Mouse (Mus musculus) G1E (cell line): ENCODE results near the gene Capza1. TPM values are rescaled to one million over a fixed set of nuclear protein-coding genes. Genes with fewer than 3 reads are reported as not detected.

Experiments used
- ATAC-seq: 2 replicates; pipeline ENCODE4 v1.8.0; 2016; ENCODE audit warnings: mild to moderate bottlenecking; ENCODE audit not compliant: insufficient number of reproducible peaks, poor library complexity, low FRiP score, severe bottlenecking; ENCODE audit errors: extremely low read depth
- DNase-seq: peaks from one replicate; pipeline ENCODE4 v3.0.0; 2012; ENCODE audit warnings: low spot score
- H3K27me3 ChIP-seq: 2 replicates; pipeline ENCODE4 v1.6.1; 2012; ENCODE audit warnings: mild to moderate bottlenecking, low read length, inconsistent platforms; ENCODE audit not compliant: insufficient read depth
- H3K36me3 ChIP-seq: replicated peaks from 2 replicates; pipeline ENCODE3; 2012; ENCODE audit warnings: mild to moderate bottlenecking, inconsistent platforms
- H3K4me1 ChIP-seq: 2 replicates; pipeline ENCODE4 v1.6.1; 2012; ENCODE audit warnings: low read depth, low read length, inconsistent platforms, mixed read lengths; ENCODE audit not compliant: insufficient read depth
- H3K4me3 ChIP-seq: 2 replicates; pipeline ENCODE4 v1.5.1; 2012; ENCODE audit warnings: low read depth, mild to moderate bottlenecking, inconsistent platforms, low read length, moderate library complexity, mixed read lengths
- H3K9me3 ChIP-seq: replicated peaks from 2 replicates; pipeline ENCODE4 v1.6.1; 2012; ENCODE audit warnings: inconsistent platforms
- CTCF ChIP-seq: IDR thresholded peaks from 2 replicates; pipeline ENCODE4 v1.5.1; 2012; ENCODE audit warnings: low read depth, low read length, inconsistent platforms, mixed read lengths
- GATA1 ChIP-seq: IDR thresholded peaks from 2 replicates; pipeline ENCODE4 v1.6.1; 2012; ENCODE audit warnings: borderline replicate concordance, low read length, inconsistent platforms, mixed read lengths
- GATA2 ChIP-seq: IDR thresholded peaks from 2 replicates; pipeline ENCODE4 v1.6.1; 2012; ENCODE audit warnings: low read depth, low read length, inconsistent platforms, borderline replicate concordance
- POLR2AphosphoS5 ChIP-seq: IDR thresholded peaks from 2 replicates; pipeline ENCODE4 v1.6.1; 2012; ENCODE audit warnings: low read depth, low read length, inconsistent platforms; ENCODE audit not compliant: insufficient replicate concordance
- TAL1 ChIP-seq: conservative IDR thresholded peaks from 2 replicates; pipeline ENCODE4 v1.6.1; 2012; ENCODE audit warnings: low read depth, low read length, inconsistent platforms, mixed read lengths
- polyA plus RNA-seq: library from polyadenylated mRNA; stranded (reverse); fragments of >175 nt; gene quantifications from 2 replicates; pipeline ENCODE4 v1.2.3, GENCODE M21; 2012
- total RNA-seq, 2 experiments: library from RNA; stranded (forward) in 1 of 2; stranded (reverse) in 1 of 2; fragments of 200-1000 nt in 1 of 2; fragments of >200 nt in 1 of 2; fragmentation: Nextera tagmentation in 1 of 2; gene quantifications; 2 replicates each; pipeline ENCODE4 v1.2.3; 2014 to 2017

Capza1 gene
- total and polyA plus RNA-seq, 3 experiments = 12.5 to 182 (median 168) TPM

DNA sequence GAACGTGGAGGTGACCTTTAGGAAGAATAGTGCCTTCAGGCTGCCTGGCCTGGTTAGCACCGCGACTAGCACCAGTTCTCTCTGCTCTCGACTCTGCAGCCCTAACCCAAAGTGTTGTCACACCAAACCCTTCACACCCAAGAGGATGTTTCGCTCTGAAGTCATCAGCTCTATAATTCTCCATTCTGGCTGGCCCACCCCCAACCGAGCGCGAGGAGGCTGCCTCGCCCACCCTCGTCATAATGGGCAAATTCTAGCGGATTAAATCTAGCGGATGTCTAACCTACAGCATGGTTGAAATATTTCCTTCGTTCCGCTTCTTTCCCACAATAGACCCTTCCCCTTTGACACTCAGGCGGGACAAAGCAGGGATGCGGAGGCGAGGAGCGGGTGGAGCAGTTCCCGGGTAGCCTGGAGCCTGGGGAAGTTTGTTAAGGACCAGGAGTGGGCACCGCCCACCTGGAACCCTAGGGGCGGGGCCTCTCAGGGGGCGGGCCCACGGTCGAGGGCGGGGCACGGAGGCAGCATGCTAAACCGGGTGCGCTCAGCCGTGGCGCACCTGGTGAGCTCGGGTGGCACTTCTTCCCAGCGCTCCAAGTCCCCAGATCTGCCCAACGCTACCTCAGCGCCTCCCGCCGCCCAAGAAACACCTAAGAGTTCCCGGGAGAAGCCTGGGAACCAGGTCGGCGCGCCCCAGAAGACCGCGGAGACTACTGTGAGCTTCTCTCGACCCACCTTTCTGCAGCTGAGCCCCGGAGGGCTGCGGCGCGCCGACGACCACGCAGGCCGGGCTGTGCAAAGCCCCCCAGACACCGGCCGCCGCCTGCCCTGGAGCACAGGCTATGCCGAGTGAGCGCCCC is 83.5 kb downstream of the Capza1 start, which contains the start of gene Ppm1j:
Gene Ppm1j, plus strand, starts transcription at position 496 of the 860 bp plus-strand sequence.
- H3K9me3 ChIP-seq = no peaks in the 10 kb centered on the region
- DNase-seq = no peak
- H3K4me3 ChIP-seq = peak within 1 kb of the TSS; percentile 57; the same call in 1 of the 2 replicates
- peaks cover 94% of the 10 kb centered on the region for H3K27me3 ChIP-seq
- peaks cover 20% of the 10 kb centered on the region for H3K4me1 ChIP-seq
- no peak for TF ChIP-seq TAL1
- no peak for TF ChIP-seq GATA2
- no peak for ATAC-seq
- no peaks in the 10 kb centered on the region for H3K36me3 ChIP-seq

DNA sequence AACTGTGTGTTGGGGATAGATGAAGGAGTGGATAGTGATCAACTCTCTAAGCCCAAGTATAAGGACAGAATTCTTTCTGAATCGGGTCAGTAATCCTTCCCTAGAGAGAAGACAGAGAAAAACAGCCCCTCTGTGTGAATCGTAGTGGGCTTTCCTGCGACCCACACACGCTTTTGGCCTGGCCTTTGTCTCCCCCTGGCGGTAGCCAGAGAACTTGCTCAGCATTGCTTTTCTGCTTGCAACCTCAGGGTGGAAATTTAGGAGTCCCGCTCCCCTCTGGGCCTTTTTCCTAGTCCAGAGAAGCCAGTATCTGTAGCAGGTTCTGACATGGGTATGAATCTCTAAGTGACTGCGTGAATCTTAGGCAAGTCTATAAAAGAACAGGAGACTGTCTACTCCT is 84.4 kb downstream of the Capza1 start:
- no peaks in the 10 kb centered on the region for H3K36me3 ChIP-seq
- H3K27me3 ChIP-seq = peaks cover 89% of the 10 kb centered on the region
- ATAC-seq = no peak; the same call in 1 of the 2 replicates
- H3K4me1 ChIP-seq = peaks cover 20% of the 10 kb centered on the region
- H3K9me3 ChIP-seq = no peaks in the 10 kb centered on the region
- no peak overlapping the region for H3K4me3 ChIP-seq
- no peak for TF ChIP-seq GATA2
- peak; percentile 90 for TF ChIP-seq CTCF
- DNase-seq = peak; percentile 40

DNA sequence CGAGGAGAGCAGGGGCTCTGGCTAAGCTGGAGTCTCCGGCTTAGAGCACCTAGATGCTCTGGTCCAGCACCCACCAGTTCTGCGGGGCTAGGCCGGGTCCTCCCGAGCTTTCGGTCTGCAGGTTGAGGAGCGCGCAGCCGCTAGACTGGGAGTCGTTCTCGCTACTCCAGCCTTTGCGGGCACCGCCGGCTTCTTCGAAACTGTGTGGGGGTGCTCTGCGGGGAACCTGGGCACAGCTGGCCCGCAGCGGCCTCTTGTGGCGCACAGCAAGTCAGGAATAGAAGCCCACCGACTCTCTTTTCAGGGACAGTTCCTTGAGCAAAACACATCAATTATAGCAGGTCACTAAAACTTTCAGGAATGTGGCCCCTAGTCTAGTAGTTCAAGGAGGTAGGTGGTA is 87.0 kb downstream of the Capza1 start:
- DNase-seq (no peak), ATAC-seq (no peak)
- H3K4me3 ChIP-seq = no peak overlapping the region
- no peak for TF ChIP-seq TAL1
- no peak for TF ChIP-seq CTCF
- no peak for TF ChIP-seq GATA2
- TF ChIP-seq POLR2AphosphoS5 = no peak
- no peak for TF ChIP-seq GATA1
- peaks cover 20% of the 10 kb centered on the region for H3K4me1 ChIP-seq
- H3K36me3 ChIP-seq = no peaks in the 10 kb centered on the region
- H3K27me3 ChIP-seq = peaks cover 79% of the 10 kb centered on the region
- H3K9me3 ChIP-seq = no peaks in the 10 kb centered on the region

DNA sequence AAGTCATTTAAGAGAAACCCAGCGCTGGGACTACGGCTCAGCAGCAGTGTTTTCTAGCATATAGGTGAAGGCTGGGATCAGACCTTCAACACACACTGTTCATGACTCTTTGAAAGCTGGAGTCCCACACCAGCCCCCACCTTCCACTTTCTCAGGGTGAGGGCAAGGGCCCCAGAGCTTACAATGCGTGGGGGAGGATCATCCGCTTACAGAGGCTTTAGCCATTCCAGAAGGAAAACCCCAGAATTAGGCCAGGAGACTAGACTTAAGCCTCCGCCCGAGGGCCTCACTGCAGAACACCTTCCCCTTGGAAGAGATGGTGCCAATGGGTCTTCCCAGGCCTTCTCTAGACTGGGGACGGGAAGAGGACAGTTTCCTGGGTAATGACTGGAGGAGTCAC is 91.0 kb downstream of the Capza1 start:
- ATAC-seq = no peak
- H3K27me3 ChIP-seq = peaks cover 64% of the 10 kb centered on the region

More for the DNA sequence above, 91.0 kb downstream of the Capza1 start:
- H3K36me3 ChIP-seq = no peaks in the 10 kb centered on the region
- H3K9me3 ChIP-seq = no peaks in the 10 kb centered on the region
- no peak for DNase-seq
- H3K4me1 ChIP-seq = no peaks in the 10 kb centered on the region; the same call in 1 of the 2 replicates
- TF ChIP-seq TAL1 (no peak), GATA2 (no peak), CTCF (no peak), POLR2AphosphoS5 (no peak), GATA1 (no peak)
- no peak overlapping the region for H3K4me3 ChIP-seq

Other genes with a start within 250 kb of the Capza1 start
- gene Slc16a1, start 225.8 kb downstream of the Capza1 start, total RNA-seq (2014; fragmentation: Nextera tagmentation) = 32.1 and 75.1 TPM in 2 replicates
- gene Slc16a1, start 225.8 kb downstream of the Capza1 start, total RNA-seq (2017) = 49.8 and 52.7 TPM in 2 replicates
- 62.5 and 76.5 TPM in 2 replicates for gene Slc16a1, start 225.8 kb downstream of the Capza1 start, polyA plus RNA-seq
- not detected in 2 replicates for gene Ppm1j, start 83.4 kb downstream of the Capza1 start, total RNA-seq (2014; fragmentation: Nextera tagmentation)
- not detected in 2 replicates for gene Ppm1j, start 83.4 kb downstream of the Capza1 start, total RNA-seq (2017)
- gene Ppm1j, start 83.4 kb downstream of the Capza1 start, polyA plus RNA-seq = 0.08 and 0.16 TPM in 2 replicates
- gene Fam19a3, start 82.7 kb downstream of the Capza1 start, total RNA-seq (2014; fragmentation: Nextera tagmentation) = not detected in 2 replicates
- under 0.01 and 0.11 TPM in 2 replicates for gene Fam19a3, start 82.7 kb downstream of the Capza1 start, total RNA-seq (2017)
- gene Fam19a3, start 82.7 kb downstream of the Capza1 start, polyA plus RNA-seq = not detected in 2 replicates
- gene Rhoc, start 76.1 kb downstream of the Capza1 start, total RNA-seq (2014; fragmentation: Nextera tagmentation) = 3.4 and 5.5 TPM in 2 replicates
- gene Rhoc, start 76.1 kb downstream of the Capza1 start, total RNA-seq (2017) = 2.2 and 2.8 TPM in 2 replicates
- 1.2 and 1.4 TPM in 2 replicates for gene Rhoc, start 76.1 kb downstream of the Capza1 start, polyA plus RNA-seq
- 33.2 and 34.5 TPM in 2 replicates for gene Mov10, start 45.9 kb downstream of the Capza1 start, total RNA-seq (2014; fragmentation: Nextera tagmentation)
- 7.4 and 8.1 TPM in 2 replicates for gene Mov10, start 45.9 kb downstream of the Capza1 start, total RNA-seq (2017)
- gene Mov10, start 45.9 kb downstream of the Capza1 start, polyA plus RNA-seq = 57.0 and 65.0 TPM in 2 replicates
- gene St7l, start 500 bp downstream of the Capza1 start, total RNA-seq (2014; fragmentation: Nextera tagmentation) = 32.7 and 34.2 TPM in 2 replicates
- gene St7l, start 500 bp downstream of the Capza1 start, total RNA-seq (2017) = 25.6 and 25.9 TPM in 2 replicates
- 2.8 and 3.1 TPM in 2 replicates for gene St7l, start 500 bp downstream of the Capza1 start, polyA plus RNA-seq
- gene Wnt2b, start 97.4 kb upstream of the Capza1 start, total RNA-seq (2014; fragmentation: Nextera tagmentation) = not detected in 2 replicates
- gene Wnt2b, start 97.4 kb upstream of the Capza1 start, total RNA-seq (2017) = 0.11 TPM in 1 of 2 replicates, not detected in the other
- not detected in 2 replicates for gene Wnt2b, start 97.4 kb upstream of the Capza1 start, polyA plus RNA-seq
- gene Cttnbp2nl, start 188.6 kb upstream of the Capza1 start, total RNA-seq (2014; fragmentation: Nextera tagmentation) = not detected in 2 replicates
- 0.11 and 0.12 TPM in 2 replicates for gene Cttnbp2nl, start 188.6 kb upstream of the Capza1 start, total RNA-seq (2017)
- gene Cttnbp2nl, start 188.6 kb upstream of the Capza1 start, polyA plus RNA-seq = 0.02 TPM in 1 of 2 replicates, not detected in the other
- gene 4930564D02Rik, start 202.3 kb upstream of the Capza1 start, total RNA-seq (2014; fragmentation: Nextera tagmentation) = not detected in 2 replicates
- not detected in 2 replicates for gene 4930564D02Rik, start 202.3 kb upstream of the Capza1 start, total RNA-seq (2017)
- gene 4930564D02Rik, start 202.3 kb upstream of the Capza1 start, polyA plus RNA-seq = not detected in 2 replicates